In the genomic region with DNA sequence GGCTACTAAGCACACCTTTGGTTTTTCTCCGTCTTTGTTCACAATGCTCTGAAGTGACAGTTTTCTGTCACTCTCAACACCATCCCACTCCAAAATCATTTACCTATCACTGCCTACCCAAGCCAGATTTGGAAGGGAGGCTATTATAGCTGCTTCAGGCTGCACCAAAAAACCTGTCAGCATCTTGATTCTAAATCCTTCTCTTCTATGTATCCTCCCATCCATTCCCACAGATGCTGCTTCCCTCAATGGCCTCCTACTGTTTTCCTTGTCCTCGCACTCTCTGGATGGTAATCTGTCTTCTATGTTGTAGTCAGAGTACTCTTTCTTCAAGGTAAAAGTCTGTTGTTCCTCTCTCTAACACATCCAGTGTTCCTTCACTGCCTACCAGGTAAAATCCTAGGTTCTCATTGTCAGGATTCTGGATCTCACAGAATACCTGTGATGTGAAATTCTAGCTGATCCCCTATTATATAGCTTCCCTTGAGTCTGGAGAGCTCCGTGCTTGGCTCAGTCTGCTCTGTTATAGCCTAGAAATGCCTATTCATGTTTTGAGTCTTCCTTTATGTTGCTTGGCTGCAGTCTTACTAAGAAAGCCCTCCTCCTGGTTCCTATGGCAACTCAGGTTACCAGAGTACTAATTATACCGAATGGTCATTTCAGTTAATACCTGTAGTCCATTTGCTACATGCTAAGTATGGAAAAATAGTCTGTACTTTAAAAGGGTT, we compare ENCODE assay signal across 31 mouse cellular contexts.
DNase-seq lines count a peak whose midpoint lies in the region; ATAC-seq and TF ChIP-seq lines count a peak whose summit lies in the region.
"Had no signal": no experiment of that assay in that cellular context is flagged by ENCODE, and none has a peak within 500 bp of the region (broad histone marks: within the 10 kb centered on the region; RNA-seq: fewer than 3 reads in every experiment).

No protein-coding gene starts in this region.

- H3K9me3 ChIP-seq in hindbrain, embryonic 16.5 days (ENCODE audit: control insufficient read depth, low read length) = no peaks in the 10 kb centered on the region
- no peaks in the 10 kb centered on the region for H3K9me3 ChIP-seq in hindbrain, embryonic 11.5 days (ENCODE audit: control insufficient read depth, low read length)
- H3K9me3 ChIP-seq in forebrain, embryonic 15.5 days = no peaks in the 10 kb centered on the region
- no peaks in the 10 kb centered on the region for H3K9me3 ChIP-seq in midbrain, embryonic 16.5 days (replicated peaks; ENCODE audit: control insufficient read depth, low read length, poor library complexity, severe bottlenecking)
- H3K9me3 ChIP-seq: embryonic facial prominence, embryonic 10.5 days; embryonic facial prominence, embryonic 15.5 days; heart, embryonic 10.5 days; hindbrain, embryonic 13.5 days; intestine, embryonic 15.5 days; neural tube, embryonic 15.5 days; stomach, embryonic 15.5 days had no signal

- no peak for TF ChIP-seq POLR2A in brain, embryonic 14.5 days (IDR thresholded peaks at IDR 0.05; ENCODE audit: borderline replicate concordance, extremely low read depth, insufficient read depth, insufficient read length, poor library complexity, severe bottlenecking)
- no peak for TF ChIP-seq POLR2A in kidney, adult 2 months (IDR thresholded peaks at IDR 0.05; ENCODE audit: low read depth, low read length)

- H3K9ac ChIP-seq in hindbrain, embryonic 16.5 days (ENCODE audit: low read depth, low read length) = no peak overlapping the region
- H3K9ac ChIP-seq in hindbrain, embryonic 11.5 days (ENCODE audit: low read depth, low read length) = no peak overlapping the region
- no peak overlapping the region for H3K9ac ChIP-seq in forebrain, embryonic 15.5 days (replicated peaks)
- no peak overlapping the region for H3K9ac ChIP-seq in midbrain, embryonic 16.5 days (ENCODE audit: low read depth, low read length)
- H3K9ac ChIP-seq: embryonic facial prominence, embryonic 15.5 days; hindbrain, embryonic 13.5 days; intestine, embryonic 15.5 days; liver, embryonic 14.5 days; neural tube, embryonic 15.5 days; stomach, embryonic 15.5 days had no signal

- H3K27me3 ChIP-seq in hindbrain, embryonic 16.5 days (replicated peaks; ENCODE audit: control insufficient read depth, insufficient read depth, low read length) = no peaks in the 10 kb centered on the region
- no peaks in the 10 kb centered on the region for H3K27me3 ChIP-seq in hindbrain, embryonic 11.5 days (ENCODE audit: control insufficient read depth, insufficient read depth, low read length)
- no peaks in the 10 kb centered on the region for H3K27me3 ChIP-seq in forebrain, embryonic 15.5 days
- no peaks in the 10 kb centered on the region for H3K27me3 ChIP-seq in midbrain, embryonic 16.5 days (ENCODE audit: control insufficient read depth, insufficient read depth, low read depth, low read length)
- H3K27me3 ChIP-seq in kidney, adult 2 months (replicated peaks; ENCODE audit: control insufficient read depth, insufficient read depth, low read length) = no peaks in the 10 kb centered on the region
- H3K27me3 ChIP-seq: embryonic facial prominence, embryonic 15.5 days; intestine, embryonic 15.5 days; neural tube, embryonic 15.5 days; stomach, embryonic 15.5 days had no signal

- no peak overlapping the region for H3K4me2 ChIP-seq in hindbrain, embryonic 16.5 days (ENCODE audit: low read length)
- H3K4me2 ChIP-seq in hindbrain, embryonic 11.5 days (replicated peaks; ENCODE audit: low read depth, low read length) = no peak overlapping the region
- H3K4me2 ChIP-seq in forebrain, embryonic 15.5 days (replicated peaks) = no peak overlapping the region
- H3K4me2 ChIP-seq in midbrain, embryonic 16.5 days (ENCODE audit: low read length) = no peak overlapping the region
- H3K4me2 ChIP-seq: embryonic facial prominence, embryonic 15.5 days; hindbrain, embryonic 13.5 days; intestine, embryonic 15.5 days; neural tube, embryonic 15.5 days; stomach, embryonic 15.5 days had no signal

- peak; percentile 56 for ATAC-seq in hindbrain, embryonic 16.5 days
- ATAC-seq in hindbrain, embryonic 11.5 days (ENCODE audit: low FRiP score) = no peak
- 0 out of 2 replicates have a peak, but pooled peaks have one; percentile 64 for ATAC-seq in forebrain, embryonic 15.5 days (replicated peaks)
- ATAC-seq in midbrain, embryonic 16.5 days = peak; percentile 81
- ATAC-seq: CD4-positive, CD25-positive, alpha-beta regulatory T cell, adult 4 months; intestine, embryonic 15.5 days had no signal

- H3K27ac ChIP-seq in hindbrain, embryonic 16.5 days (ENCODE audit: low read depth, low read length) = no peak overlapping the region
- no peak overlapping the region for H3K27ac ChIP-seq in hindbrain, embryonic 11.5 days (ENCODE audit: low read depth, low read length)
- H3K27ac ChIP-seq in forebrain, embryonic 15.5 days (replicated peaks) = no peak overlapping the region
- H3K27ac ChIP-seq in midbrain, embryonic 16.5 days (ENCODE audit: low read length) = 0 out of 2 replicates have a peak overlapping the region, but pooled peaks have one; percentile 24
- H3K27ac ChIP-seq in kidney, adult 2 months (ENCODE audit: insufficient read depth, low read depth, low read length) = no peak overlapping the region
- H3K27ac ChIP-seq: embryonic facial prominence, embryonic 10.5 days; embryonic facial prominence, embryonic 15.5 days; heart, embryonic 10.5 days; hindbrain, embryonic 13.5 days; intestine, embryonic 15.5 days; kidney, postnatal 0 days; liver, embryonic 14.5 days; macrophage; neural tube, embryonic 15.5 days; stomach, embryonic 15.5 days had no signal

- no peaks in the 10 kb centered on the region for H3K36me3 ChIP-seq in hindbrain, embryonic 16.5 days (ENCODE audit: control insufficient read depth, insufficient read depth, low read length)
- H3K36me3 ChIP-seq in hindbrain, embryonic 11.5 days (ENCODE audit: control insufficient read depth, insufficient read depth, low read length) = no peaks in the 10 kb centered on the region
- H3K36me3 ChIP-seq in forebrain, embryonic 15.5 days = no peaks in the 10 kb centered on the region
- no peaks in the 10 kb centered on the region for H3K36me3 ChIP-seq in midbrain, embryonic 16.5 days (ENCODE audit: control insufficient read depth, insufficient read depth, low read length)
- no peaks in the 10 kb centered on the region for H3K36me3 ChIP-seq in kidney, adult 2 months (ENCODE audit: control insufficient read depth, insufficient read depth, low read length)
- H3K36me3 ChIP-seq: embryonic facial prominence, embryonic 10.5 days; embryonic facial prominence, embryonic 15.5 days; heart, embryonic 10.5 days; hindbrain, embryonic 13.5 days; intestine, embryonic 15.5 days; neural tube, embryonic 15.5 days; stomach, embryonic 15.5 days had no signal

- 44% methylated on average over 4 of the region's 4 CpGs for WGBS in hindbrain, embryonic 16.5 days
- WGBS in hindbrain, embryonic 11.5 days = 66% methylated on average over 4 of the region's 4 CpGs
- 22% methylated on average over 4 of the region's 4 CpGs for WGBS in forebrain, embryonic 15.5 days
- WGBS in midbrain, embryonic 16.5 days = 32% methylated on average over 4 of the region's 4 CpGs
- 75% methylated on average over 4 of the region's 4 CpGs for WGBS in kidney, adult 2 months

- H3K4me1 ChIP-seq in hindbrain, embryonic 16.5 days (ENCODE audit: control insufficient read depth, insufficient read depth, low read depth, low read length) = no peaks in the 10 kb centered on the region
- no peaks in the 10 kb centered on the region for H3K4me1 ChIP-seq in hindbrain, embryonic 11.5 days (replicated peaks; ENCODE audit: control insufficient read depth, insufficient read depth, low read length)
- peaks cover 10% of the 10 kb centered on the region; the same call in 1 of the 2 replicates for H3K4me1 ChIP-seq in forebrain, embryonic 15.5 days
- H3K4me1 ChIP-seq in midbrain, embryonic 16.5 days (ENCODE audit: control insufficient read depth, insufficient read depth, low read length) = peaks cover 13% of the 10 kb centered on the region
- no peaks in the 10 kb centered on the region for H3K4me1 ChIP-seq in kidney, adult 2 months (ENCODE audit: control insufficient read depth, insufficient read depth, low read length)
- H3K4me1 ChIP-seq: embryonic facial prominence, embryonic 10.5 days; embryonic facial prominence, embryonic 15.5 days; heart, embryonic 10.5 days; intestine, embryonic 15.5 days; neural tube, embryonic 15.5 days; stomach, embryonic 15.5 days had no signal

- no peak for DNase-seq in hindbrain, embryonic 11.5 days (ENCODE audit: low spot score)
- peak; percentile 70 for DNase-seq in brain, embryonic 14.5 days (ENCODE audit: low read depth)
- no peak for DNase-seq in urinary bladder, adult 2 months (ENCODE audit: low spot score)
- DNase-seq in kidney, adult 2 months = no peak
- DNase-seq: adrenal gland, postnatal 14 days; cerebellum, adult 18-20 months; cerebellum, postnatal 14 days; gastrocnemius, postnatal 14 days; heart, postnatal 36 days; kidney, adult 8-10 months; kidney, postnatal 4 days; layer of hippocampus, postnatal 36 days; liver; lung, adult 2 months; lung, postnatal 10 days; retina, postnatal 1 day; right cerebral cortex, postnatal 25 days had no signal

- H3K4me3 ChIP-seq in hindbrain, embryonic 16.5 days (ENCODE audit: low read length) = no peak overlapping the region
- no peak overlapping the region for H3K4me3 ChIP-seq in hindbrain, embryonic 11.5 days (ENCODE audit: low read depth, low read length)
- no peak overlapping the region for H3K4me3 ChIP-seq in forebrain, embryonic 15.5 days
- no peak overlapping the region for H3K4me3 ChIP-seq in midbrain, embryonic 16.5 days (ENCODE audit: low read depth, low read length)
- no peak overlapping the region for H3K4me3 ChIP-seq in kidney, adult 2 months (ENCODE audit: insufficient read depth, low read depth, low read length)
- H3K4me3 ChIP-seq: embryonic facial prominence, embryonic 10.5 days; embryonic facial prominence, embryonic 15.5 days; heart, embryonic 10.5 days; hindbrain, embryonic 13.5 days; intestine, embryonic 15.5 days; neural tube, embryonic 15.5 days; stomach, embryonic 15.5 days had no signal

- no peak for TF ChIP-seq CTCF in brain, embryonic 14.5 days (IDR thresholded peaks at IDR 0.05; ENCODE audit: borderline replicate concordance, extremely low read depth, insufficient read depth, insufficient read length)
- TF ChIP-seq CTCF in kidney, adult 2 months (conservative IDR thresholded peaks at IDR 0.05; ENCODE audit: insufficient read depth, insufficient read length, low read depth, low read length) = no peak
